Mouse (Mus musculus) cerebellum, adult 11 months (tissue): ENCODE measurements around the gene Mxra8.

Experiments used
- DNase-seq: peaks from one replicate; pipeline ENCODE4 v3.0.0; 2022

Gene Mxra8

DNA sequence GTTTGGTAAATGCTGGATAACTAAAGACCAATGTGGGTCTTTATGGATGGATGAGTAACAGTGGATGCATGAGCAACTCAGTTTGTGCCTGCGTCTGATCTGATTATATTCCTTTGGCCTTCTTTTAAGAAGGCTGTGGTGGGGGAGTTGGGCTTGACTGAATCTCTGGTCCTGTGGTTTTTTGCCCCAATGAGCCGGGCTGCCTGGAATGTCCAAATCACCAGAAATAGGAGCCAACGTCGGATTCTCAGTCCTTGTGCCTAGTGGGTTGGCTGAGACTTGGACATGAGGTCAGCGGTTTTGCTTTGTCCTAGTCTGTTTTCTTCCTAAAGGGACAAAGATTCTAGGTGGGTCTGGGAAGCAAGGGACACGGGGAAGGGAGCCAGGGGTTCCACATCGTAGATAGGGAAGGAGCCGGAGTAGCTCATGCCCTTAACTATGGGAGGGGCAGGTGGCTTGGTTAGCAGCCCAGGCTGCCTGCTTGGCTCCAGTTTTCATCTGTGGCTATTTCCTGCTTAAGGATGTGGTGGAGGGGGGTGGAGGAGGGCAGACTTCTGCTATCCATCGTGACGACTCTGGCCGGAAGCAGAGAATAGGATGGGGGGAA, 2.0 kb upstream of the Mxra8 start:
- no peak for DNase-seq

DNA sequence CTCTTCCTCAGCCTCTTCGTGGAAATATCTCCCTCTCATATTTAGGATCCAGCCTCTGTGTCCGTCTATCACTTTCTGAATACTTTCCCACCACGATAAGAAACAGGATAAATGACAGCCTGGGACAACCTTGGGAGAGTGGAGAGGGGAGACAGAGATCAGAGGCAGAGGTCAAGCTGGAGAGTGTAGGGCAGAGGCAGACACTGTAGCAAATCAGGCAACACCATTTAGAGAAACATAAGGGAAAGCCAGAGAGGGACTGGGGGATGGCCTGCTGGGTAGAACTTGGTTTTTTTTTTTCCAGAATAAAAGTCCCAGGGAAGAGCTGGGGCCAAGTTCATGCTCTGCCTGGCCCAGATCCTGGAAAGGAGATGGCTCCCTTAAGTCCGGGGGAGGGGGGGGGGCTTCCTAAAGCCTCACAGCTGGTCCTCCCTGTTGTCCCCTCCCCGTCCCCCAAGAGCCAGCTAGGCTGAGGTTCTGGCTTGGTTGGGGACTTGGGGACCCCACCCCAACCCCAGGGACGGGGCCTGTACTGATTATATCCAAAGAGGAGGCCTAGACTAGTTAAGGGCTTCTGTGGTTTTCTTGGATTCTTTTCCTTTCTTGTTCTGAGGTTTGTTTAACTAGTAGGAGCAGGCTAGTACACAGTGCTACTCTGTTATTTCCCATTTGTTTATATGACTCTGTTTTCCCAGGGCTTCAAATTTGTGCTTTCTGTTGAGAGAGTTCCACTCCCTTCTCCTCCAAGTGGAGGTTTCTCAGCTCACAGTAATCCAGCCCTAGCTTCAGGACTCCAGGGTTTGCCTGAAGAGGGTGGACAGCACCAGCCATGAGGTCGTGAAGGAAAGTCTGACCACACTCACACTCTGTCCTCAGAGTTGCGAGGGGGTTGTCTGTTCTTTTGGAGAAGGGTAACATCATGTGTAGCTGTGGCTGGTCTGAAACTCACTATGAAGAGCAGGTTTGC, 1.0 kb upstream of the Mxra8 start:
- DNase-seq, result no peak

DNA sequence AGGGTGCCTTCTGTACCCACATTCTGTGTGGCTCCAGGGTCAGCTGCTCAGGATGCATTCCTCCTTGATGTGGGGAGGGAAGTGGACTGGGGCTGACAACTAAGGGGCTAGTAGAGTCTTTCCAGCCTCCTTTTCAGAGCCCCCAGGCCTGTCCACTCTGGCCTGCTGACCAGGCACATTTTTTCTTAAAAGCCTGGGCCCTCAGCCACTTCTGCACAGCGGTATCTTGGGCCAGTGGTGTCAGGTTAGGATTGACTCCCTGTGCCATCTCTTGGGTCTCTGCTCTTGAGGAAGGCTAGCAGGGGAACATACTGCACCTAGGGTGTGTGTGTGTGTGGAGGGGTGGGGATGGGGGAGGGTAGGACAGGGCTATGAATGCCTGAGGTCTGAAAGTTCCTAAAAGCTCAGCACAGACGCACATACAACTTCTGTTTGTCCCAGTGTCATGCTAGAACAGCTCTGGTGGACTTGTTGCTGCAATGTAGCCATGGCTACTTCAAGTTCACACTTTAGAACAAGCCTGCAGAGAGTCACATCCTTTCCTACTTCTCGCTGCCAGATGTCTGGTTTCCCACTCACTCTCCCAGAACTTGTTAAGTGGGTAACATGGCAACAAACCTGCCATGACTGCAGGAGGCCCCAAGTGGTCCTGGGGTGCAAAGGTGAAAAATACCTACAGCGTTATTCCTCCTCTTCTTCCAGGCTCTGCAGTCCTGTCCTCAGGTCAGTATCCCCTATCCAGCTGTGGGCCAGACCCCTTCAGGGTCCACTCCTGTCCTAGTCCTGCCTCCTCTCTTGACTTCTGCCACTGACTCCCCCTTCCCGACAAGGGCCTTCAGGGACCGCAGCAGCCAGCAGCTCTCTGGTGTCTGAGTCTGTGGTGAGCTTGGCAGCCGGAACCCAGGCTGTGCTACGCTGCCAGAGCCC, 859 bp downstream of the Mxra8 start:
- peak; percentile 5 for DNase-seq

DNA sequence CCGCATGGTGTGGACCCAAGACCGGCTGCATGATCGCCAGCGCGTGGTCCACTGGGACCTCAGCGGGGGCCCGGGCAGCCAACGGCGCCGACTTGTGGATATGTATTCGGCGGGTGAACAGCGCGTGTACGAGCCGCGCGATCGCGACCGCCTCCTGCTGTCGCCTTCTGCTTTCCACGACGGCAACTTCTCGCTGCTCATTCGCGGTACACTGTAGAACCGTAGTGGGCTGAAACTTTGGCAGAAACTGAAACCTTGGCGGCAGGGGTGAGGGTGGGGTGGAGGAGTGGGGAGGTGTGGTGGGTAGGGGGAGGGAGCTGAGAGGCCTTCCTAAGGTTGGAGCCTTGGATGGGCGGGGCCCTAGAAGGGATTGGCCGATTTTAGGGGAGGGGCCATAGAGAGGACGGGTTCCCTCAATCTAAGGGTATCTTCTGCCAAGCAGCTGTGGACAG, 1.5 kb downstream of the Mxra8 start:
- peak; percentile 34 for DNase-seq

DNA sequence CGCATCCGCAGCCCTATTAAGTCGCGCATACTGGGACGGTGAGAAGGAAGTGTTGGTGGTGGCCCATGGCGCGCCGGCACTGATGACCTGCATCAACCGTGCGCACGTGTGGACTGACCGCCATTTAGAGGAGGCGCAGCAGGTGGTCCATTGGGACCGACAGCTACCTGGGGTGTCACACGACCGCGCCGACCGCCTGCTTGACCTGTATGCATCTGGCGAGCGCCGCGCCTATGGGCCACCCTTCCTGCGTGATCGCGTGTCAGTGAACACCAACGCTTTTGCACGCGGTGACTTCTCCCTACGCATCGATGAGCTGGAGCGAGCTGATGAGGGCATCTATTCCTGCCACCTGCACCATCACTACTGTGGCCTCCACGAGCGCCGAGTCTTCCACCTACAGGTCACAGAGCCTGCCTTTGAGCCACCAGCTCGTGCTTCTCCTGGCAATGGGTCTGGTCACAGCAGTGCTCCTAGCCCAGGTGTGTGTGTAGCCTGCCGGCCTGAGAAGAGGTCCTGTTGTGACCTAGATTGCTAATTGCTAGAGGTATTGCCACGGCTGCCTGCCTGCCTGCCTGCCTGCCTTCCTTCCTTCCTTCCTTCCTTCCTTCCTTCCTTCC, 2.3 kb downstream of the Mxra8 start:
- peak; percentile 46 for DNase-seq

DNA sequence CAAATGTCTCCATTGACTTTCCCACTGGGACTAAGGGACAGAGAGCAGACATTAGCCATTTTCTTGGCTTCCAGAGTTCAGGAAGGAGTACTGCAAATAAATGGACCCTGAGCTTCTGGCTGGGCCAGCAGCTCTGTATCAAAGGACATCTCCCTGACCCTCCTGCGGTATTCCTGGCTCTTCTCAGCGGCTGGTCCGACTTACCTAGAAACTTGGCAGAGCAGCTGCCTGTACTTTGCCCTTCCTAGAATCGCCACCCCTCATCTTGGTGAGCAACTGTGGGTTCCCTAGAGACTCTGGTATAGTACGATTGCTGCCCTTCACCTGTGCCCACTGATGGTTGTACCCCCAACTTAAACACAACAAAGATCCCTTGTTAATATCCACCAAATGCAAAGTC, 3.8 kb downstream of the Mxra8 start:
- DNase-seq, result no peak

DNA sequence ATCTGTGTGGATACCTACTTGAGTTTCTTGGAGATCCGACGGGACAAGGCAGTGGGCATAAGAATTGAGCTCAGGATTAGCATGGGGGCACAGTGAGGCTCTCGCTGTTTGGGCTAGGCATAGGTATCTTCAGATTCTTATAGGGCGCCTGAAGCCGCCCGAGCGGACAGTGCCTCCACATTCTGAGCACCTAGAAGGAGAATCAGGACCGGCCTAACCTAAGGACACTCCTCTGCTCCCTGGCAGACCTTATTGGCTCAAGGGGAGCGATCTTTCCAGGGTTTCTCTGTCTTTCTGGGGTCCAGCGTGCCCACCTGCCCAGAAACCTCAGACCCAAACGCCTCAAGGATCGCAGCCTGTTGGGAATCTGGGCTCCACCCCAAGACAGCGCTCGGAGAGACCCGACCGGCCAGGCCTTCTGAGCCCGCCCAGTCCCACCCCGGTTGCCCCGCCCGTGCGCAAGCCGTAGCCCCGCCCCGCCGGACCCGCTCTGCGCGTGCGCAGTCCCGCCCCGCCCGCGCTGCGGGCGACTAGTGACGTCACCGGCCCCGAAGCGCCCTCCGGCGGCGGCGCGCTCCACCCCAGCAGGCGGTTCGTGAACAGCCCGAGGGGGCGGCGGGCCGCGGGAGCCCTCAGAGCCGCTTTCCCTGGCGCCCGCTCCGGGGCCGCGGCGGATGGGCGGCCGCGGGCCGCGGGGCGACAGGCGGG, 7.5 kb downstream of the Mxra8 start, which contains the start of gene Dvl1:
TSS of gene Dvl1 (plus strand) at position 532 of the 708 bp plus-strand sequence.
- DNase-seq, result peak; percentile 93

DNA sequence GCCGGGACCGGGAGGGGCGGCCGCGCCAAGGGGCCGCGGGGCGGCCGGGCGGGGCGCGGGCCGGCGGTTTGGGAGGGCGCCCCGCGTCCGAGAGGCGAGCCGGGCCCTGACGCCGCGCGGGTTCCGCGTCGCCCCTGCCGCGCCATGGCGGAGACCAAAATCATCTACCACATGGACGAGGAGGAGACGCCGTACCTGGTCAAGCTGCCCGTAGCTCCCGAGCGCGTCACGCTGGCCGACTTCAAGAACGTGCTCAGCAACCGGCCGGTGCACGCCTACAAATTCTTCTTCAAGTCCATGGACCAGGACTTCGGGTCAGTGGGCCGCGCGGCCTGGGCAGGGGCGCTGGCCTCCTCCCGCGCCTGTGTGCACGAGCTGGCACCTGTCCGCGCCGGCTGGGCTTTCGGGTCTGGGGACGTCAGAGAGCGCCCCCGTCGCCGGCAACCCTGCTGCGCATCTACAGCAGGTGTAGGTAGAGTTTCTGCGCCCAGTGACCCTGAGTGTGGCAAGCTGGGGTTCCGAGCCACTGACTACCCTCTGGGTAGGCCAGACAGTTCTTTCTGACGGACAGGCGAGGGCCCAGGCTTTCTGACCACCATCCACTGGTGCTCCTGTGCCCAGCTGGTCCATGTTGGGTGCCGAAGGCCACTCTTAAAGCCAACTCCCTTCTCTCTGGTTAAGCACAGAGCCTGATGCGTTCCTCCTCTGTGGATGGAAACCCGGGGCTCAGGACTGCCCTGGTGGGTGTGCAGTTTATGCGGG, 8.3 kb downstream of the Mxra8 start:
- no peak for DNase-seq

DNA sequence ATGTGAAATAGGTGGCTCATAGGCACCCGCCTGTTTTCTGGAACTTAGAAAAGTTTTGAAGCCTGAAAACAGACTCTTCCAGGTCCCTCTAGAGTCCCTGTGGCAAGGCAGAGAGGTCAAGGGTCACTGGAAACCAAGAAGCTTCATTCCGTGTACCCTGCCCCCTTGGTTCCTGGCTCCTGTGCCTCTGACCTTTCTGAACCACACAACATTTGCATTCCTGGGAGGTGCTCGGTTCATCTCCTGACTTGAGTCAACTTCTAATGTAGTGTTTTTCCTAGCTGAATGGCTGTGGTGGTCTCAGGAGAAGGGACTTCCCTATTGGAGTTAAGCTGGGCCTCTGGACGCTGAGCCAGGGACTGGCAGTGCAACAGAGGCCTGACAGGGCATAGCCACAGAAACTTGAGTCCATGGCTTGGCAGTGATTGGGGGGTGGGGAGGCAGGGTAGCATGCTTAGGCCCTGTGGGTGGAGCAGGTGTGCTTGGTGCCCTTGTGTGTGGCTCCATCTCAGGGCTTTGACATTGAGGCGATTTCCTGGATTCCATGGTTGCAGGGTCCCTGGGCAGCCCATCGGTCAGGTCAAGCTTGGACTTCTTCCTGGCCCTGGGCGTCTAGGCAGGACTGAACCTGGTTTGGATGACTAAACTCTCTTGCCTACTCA, 9.1 kb downstream of the Mxra8 start:
- DNase-seq, result no peak

DNA sequence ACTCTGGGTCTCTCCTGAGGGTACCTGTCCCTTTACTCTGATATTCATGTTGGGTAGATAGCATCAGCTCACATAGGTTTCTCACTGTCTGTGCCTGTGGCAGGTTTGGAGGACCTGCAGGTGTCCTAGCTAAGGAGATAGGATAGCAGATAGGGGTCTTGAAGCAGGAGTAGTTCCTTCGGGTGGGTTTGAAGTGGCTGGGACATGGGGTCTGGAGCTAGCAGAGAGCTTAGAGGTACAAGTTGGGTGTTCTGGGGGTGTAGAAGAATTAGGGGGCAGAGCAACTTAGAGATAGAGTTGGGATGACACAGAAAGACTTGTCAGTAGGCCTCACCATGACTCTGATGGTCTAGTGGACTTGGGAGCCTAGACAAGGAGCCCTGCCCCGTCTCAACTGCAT, 9.9 kb downstream of the Mxra8 start:
- DNase-seq, result no peak

DNA sequence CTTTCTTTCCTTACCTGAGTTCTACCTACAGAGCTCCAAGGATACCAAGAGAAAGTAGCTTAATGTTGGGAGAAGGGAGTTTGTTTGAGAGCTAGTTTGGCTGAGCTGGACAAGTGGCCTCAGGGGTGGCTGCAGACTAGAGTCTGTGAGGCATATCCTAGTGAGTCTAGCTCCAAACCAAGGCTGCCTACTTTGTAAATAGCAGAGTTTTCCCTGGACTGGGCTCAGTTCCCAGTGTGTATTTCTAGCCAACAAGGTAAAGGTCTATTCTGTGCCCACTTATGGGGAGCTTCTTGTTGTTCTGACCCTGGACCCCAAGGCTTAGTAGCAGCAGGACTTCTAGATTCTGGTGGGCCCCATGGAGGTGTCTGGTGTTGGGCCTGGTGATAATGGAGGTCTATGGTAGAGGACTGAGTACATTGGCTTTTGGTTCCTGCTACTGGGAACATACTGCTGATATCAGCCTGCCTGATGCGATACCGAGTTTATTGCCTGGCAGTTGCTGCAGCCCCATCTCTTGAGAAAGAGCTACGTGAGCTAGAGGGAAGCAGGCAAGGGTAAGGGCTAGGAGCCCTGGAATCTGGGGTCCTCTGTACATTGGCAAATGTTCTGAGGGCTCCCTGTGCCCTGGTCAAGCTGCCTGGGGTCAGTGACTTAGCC, 10.4 kb downstream of the Mxra8 start:
- no peak for DNase-seq

DNA sequence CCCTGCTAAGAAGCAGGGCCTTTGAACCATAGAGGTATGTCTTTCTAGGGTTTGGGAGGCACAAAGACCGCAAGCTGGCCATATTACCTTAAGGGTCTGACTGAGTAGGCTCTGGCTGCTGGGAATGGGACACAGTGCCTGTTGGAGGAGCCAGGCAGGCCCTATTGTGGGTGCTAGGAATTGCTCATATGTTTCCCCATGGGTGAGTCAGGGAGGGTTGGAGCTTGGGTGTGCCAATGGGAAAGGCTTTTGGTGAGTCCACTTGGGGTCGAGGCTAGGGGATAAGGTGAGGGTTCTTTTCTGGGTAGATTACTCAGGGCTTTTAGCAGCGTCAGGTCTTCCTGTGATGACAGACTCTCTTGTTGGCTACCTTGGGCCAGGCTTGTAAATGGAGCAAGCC, 11.9 kb downstream of the Mxra8 start:
- no peak for DNase-seq

DNA sequence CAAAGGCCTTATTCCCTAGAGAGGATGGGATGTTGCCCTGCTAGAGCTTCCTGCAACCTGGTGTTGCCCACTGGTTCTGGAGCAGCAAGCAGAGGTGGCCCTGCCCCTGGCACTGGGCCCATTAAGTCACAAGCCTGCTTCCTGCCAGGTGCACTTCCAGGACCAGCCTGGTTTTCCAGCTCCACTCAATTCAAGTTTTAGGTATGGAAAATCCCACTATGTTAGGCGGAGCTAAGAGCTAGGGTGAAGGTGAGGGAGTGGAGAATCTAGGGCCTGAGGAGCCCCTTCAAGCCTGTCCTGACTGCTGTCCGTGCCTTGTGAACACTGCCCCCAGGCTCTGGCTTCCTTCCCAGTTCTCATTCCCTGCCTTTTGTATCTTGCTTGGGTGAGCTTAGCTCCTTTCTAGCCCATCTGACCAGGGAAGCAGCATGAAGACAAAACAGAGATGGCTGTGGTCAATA, 12.5 kb downstream of the Mxra8 start:
- peak; percentile 53 for DNase-seq

DNA sequence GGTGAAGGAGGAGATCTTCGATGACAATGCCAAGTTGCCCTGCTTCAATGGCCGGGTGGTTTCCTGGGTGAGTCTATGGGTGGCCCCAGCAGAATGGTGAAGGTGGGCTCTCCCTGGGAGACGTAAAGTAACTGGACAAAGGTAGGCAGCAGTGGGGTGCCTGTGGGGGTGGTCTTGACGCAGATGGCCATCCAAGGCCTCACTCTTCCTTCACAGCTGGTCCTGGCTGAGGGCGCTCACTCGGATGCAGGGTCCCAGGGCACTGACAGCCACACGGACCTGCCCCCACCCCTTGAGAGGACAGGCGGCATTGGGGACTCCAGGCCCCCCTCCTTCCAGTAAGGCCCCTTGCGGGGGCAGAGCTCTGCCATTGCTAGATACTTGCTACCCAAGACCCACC, 13.9 kb downstream of the Mxra8 start:
- DNase-seq, result no peak

DNA sequence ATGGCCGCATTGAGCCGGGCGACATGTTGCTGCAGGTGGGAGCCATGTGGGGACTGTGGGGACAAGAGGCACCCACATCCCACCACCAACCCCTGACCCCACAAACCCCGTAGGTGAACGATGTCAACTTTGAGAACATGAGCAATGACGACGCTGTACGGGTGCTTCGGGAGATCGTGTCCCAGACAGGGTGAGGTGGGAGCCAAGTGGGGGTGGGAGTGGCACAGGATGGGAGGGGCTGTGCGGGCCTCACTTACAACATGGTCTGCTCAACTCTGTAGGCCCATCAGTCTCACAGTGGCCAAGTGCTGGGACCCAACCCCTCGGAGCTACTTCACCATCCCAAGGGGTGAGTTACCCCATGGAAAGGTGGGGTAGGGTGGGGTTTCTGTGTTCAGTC, 15.5 kb downstream of the Mxra8 start:
- DNase-seq, result no peak

DNA sequence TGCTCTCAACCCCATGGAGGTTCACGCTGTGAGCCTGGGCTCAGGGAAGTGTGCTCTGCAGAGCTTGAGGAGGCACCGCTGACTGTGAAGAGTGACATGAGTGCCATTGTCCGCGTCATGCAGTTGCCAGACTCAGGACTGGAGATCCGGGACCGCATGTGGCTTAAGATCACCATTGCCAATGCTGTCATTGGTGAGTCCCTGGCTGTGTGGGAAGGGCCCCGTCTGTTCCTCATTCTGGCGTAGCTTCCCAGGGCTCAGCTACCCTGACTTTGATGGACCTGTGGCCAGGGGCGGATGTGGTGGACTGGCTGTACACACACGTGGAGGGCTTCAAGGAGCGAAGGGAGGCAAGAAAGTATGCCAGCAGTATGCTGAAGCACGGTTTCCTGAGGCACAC, 16.6 kb downstream of the Mxra8 start:
- no peak for DNase-seq

DNA sequence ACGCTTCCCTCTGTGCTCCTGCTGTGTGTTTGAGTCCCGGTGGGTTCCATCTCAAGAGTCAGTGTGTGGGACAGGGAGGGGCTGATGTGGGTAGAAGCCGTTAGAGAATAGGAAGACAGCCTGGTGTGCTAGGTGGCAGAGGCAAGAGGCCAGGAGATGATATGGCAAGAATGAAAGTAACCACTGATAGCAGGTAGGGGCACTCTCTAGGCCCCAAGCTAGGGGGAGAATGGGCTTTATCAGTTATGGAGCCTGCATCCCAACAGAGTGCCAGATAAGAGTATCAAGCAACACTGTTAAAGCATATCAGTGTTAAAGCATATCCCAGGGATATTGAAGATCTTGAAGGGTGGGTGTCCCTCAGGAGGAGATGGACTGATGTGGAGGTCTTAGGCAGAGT, 17.4 kb downstream of the Mxra8 start:
- DNase-seq, result no peak

DNA sequence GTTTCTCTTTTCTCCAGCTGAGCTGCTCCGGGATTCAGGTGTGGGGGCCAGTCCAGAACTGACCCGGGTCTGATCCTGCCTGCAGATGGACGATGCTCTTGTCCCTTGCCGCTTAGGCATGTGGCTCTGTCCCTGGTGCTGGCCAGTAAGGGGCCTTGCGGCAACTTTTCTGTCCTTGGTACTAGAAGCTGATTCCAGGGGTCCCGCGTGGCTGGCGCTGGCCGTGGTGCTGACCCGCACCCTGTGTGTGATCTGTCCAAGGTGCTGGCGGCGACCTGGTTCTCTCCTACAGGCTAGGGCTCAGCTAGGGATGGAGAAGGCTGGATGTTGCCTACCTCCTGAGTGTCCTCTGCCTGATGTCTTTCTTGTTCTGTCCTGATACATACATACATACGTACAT, 19.8 kb downstream of the Mxra8 start:
- no peak for DNase-seq

DNA sequence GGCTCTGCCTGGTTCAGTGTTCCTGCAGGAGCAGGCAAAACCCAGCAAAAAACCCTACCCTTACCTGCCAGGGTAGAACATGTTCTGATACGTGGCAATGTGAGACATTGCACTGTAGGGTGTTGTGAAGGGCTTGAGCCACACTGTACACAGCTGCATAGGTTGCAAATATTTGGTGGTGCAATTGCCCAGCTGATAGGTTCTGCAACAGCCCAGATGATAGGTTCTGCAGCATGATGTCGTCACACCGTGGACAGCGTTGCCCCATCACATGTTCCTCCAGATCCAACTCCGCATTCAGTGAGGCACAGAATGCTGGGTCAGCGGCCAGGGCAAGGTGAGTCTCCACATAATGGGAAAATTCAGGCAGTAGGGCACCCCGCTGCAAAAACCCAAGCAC, 22.3 kb downstream of the Mxra8 start:
- DNase-seq, result no peak

DNA sequence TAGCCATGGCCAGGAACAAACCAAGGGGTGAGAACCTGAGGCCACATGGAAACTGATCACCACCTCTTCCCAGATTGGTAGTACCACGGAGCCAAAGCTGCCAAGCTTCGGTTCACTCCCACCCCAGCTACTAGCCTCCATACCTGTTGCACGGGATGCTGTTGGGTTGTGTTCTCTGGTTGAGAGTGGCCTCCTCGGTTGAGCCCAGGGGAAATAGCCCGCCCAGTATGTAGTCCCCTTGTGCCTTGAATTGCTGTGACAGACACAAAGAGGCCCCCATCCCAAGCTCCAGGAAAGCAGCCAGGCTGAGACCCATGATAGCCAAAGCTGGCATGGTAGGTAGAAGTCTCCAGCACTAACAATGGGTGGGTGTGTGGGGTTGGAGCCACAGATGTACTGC, 23.5 kb downstream of the Mxra8 start, which contains the start of gene Tas1r3:
TSS of gene Tas1r3 (minus strand) at position 362 of the 400 bp plus-strand sequence.
- DNase-seq, result peak; percentile 6
